Mouse (Mus musculus) embryonic facial prominence, embryonic 11.5 days (tissue): ENCODE measurements around the gene Ly6g6c. TPM values are rescaled to one million over a fixed set of nuclear protein-coding genes. Genes with fewer than 3 reads are reported as not detected.
"Not testable (repeated sequence)": the region's sequence is repeated elsewhere in the genome, so short reads cannot be mapped to it uniquely, and the experiment has no call there.

Experiments
- ATAC-seq: fragments of 200-750 bp; cut with Nextera tagmentation; replicated peaks from 2 replicates; pipeline ENCODE4 v1.8.0; 2017; ENCODE audit warnings: low read depth; ENCODE audit not compliant: insufficient number of reproducible peaks, low FRiP score, low TSS enrichment
- DNase-seq: peaks from one replicate; pipeline ENCODE4 v3.0.0-alpha.2; 2015; ENCODE audit warnings: low spot score
- H3K27ac ChIP-seq: fragments of 300-500 bp; sonication (generic); replicated peaks from 2 replicates; pipeline ENCODE4 v1.5.1; 2014; ENCODE audit warnings: mild to moderate bottlenecking, low read depth, low read length, control low read depth
- H3K27me3 ChIP-seq: fragments of 300-500 bp; sonication (generic); 2 replicates; pipeline ENCODE4 v1.6.1; 2014; ENCODE audit warnings: mild to moderate bottlenecking, low read length, moderate library complexity, mixed read lengths; ENCODE audit not compliant: control insufficient read depth, insufficient read depth
- H3K36me3 ChIP-seq: fragments of 300-500 bp; sonication (generic); replicated peaks from 2 replicates; pipeline ENCODE4 v1.6.1; 2014; ENCODE audit warnings: low read depth, mild to moderate bottlenecking, low read length, moderate library complexity, mixed read lengths; ENCODE audit not compliant: control insufficient read depth, insufficient read depth
- H3K4me1 ChIP-seq: fragments of 300-500 bp; sonication (generic); 2 replicates; pipeline ENCODE4 v1.6.1; 2014; ENCODE audit warnings: low read length, mixed read lengths; ENCODE audit not compliant: control insufficient read depth, insufficient read depth
- H3K4me2 ChIP-seq: fragments of 300-500 bp; sonication (generic); 2 replicates; pipeline ENCODE4 v1.6.1; 2014; ENCODE audit warnings: low read depth, mild to moderate bottlenecking, control low read depth, low read length, moderate library complexity
- H3K4me3 ChIP-seq: fragments of 300-500 bp; sonication (generic); 2 replicates; pipeline ENCODE4 v1.5.1; 2014; ENCODE audit warnings: low read depth, low read length, control low read depth
- H3K9ac ChIP-seq: fragments of 300-500 bp; sonication (generic); replicated peaks from 2 replicates; pipeline ENCODE4 v1.6.1; 2014; ENCODE audit warnings: mild to moderate bottlenecking, control low read depth, low read length
- H3K9me3 ChIP-seq: fragments of 300-500 bp; sonication (generic); replicated peaks from 2 replicates; pipeline ENCODE4 v1.6.1; 2016; ENCODE audit warnings: mild to moderate bottlenecking, low read length, inconsistent platforms, mixed read lengths; ENCODE audit not compliant: control insufficient read depth
- WGBS: fragments of 180-500 bp; shearing (Covaris S2); extraction: QIAGEN DNeasy Blood & Tissue Kit; methylation state at CpG from one replicate; pipeline ENCODE4 v1.1.7; 2014; 5-methylcytosine and 5-hydroxymethylcytosine counted together
- polyA plus RNA-seq: library from polyadenylated mRNA; unstranded; fragments of >200 nt; fragmentation: Nextera tagmentation; extraction: Ambion mirVana; gene quantifications from 2 replicates; pipeline ENCODE4 v1.2.1, GENCODE M21; 2014

The Ly6g6c gene
- polyA plus RNA-seq, 1 experiment from 2014 or later = not detected

DNA sequence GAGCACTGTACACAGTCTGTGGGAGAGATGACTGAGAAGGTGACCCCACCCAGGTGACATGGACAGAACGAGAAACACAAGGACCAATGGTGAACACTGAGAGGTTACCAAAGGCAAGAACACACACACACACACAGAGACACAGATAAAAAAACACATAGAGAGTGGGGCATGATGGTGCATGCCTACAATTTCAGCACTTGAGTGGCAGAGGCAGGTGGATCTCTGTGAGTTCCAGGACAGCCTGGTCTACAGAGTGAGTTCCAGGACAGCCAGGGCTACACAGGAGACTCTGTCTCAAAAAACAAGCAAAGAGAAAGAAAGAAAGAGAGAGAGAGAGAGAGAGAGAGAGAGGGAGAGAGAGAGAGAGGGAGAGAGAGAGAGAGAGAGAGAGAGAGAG, 31.5 kb upstream of the Ly6g6c start:
- not testable (repeated sequence) for H3K27me3 ChIP-seq, H3K4me1 ChIP-seq, ATAC-seq, H3K4me3 ChIP-seq, DNase-seq, H3K27ac ChIP-seq, H3K36me3 ChIP-seq, H3K4me2 ChIP-seq, H3K9ac ChIP-seq, H3K9me3 ChIP-seq
- WGBS = 78% methylated on average over 1 of the region's 1 CpGs

DNA sequence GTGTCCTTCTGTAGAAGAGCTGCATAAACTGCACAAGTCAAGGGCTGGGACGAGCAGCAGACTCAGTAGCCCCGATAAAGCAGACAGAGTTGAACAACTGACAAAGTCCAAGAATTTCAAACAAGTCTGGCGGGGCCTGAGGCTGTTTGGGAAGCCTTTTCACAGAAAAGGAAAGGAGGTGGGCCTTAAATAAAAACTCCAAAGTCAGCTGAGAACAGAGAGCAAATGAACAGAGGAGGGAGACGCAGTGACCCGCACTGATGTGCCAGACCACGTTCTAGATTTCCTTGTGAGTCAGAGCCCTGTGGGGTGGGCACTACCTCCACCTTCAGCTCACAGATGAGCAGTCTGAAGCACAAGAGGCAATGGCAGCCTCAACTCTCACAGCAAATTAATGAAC, 30.3 kb upstream of the Ly6g6c start:
- Histone ChIP-seq H3K36me3 (no peaks in the 10 kb centered on the region), H3K27ac (no peak overlapping the region), H3K4me3 (no peak overlapping the region), H3K9me3 (no peaks in the 10 kb centered on the region), H3K4me1 (no peaks in the 10 kb centered on the region), H3K4me2 (no peak overlapping the region), H3K27me3 (no peaks in the 10 kb centered on the region), H3K9ac (no peak overlapping the region)
- ATAC-seq (no peak), DNase-seq (no peak)
- WGBS = 62% methylated on average over 6 of the region's 6 CpGs

DNA sequence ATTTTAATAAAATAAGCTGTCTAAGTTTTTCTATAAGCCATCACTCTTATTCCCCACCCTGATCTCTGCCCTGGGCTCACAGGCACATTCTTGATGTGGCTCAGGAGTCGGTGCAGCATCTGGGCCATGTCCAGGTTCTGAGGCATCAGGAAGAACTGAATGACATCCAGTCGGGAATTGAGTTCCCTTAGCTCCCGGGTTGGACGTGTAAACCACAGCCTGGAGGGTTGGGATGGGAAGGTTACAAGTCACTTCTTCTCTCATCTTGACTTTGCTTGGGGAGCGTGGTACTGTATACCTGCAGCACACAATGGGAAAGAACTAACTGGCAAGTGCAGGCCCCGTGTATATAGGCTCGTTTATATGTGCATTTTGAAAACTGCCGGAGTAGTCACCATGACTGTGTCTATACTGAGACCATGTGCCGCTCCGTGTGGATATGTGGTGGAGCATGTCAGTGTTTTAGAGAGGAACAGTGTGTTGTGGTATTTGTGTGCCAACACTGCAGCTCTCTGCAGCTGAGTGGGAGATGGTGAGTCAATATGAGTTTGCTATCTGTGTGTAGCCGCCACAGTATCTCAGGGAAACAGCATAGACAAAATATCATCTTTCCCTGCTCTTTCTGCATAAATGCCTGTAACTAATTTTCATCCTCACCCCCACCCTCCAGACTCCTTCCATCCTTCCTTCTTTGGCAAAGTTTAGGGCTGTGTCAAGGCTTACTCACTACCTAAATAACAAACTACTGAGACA, 25.9 kb upstream of the Ly6g6c start:
- DNase-seq (no peak), ATAC-seq (no peak)
- H3K9me3 ChIP-seq = no peaks in the 10 kb centered on the region
- H3K4me1 ChIP-seq = no peaks in the 10 kb centered on the region
- H3K9ac ChIP-seq = no peak overlapping the region
- H3K4me2 ChIP-seq = no peak overlapping the region
- no peak overlapping the region for H3K4me3 ChIP-seq
- H3K27me3 ChIP-seq = no peaks in the 10 kb centered on the region
- H3K27ac ChIP-seq = no peak overlapping the region
- no peaks in the 10 kb centered on the region for H3K36me3 ChIP-seq
- WGBS = 87% methylated on average over 11 of the region's 11 CpGs

DNA sequence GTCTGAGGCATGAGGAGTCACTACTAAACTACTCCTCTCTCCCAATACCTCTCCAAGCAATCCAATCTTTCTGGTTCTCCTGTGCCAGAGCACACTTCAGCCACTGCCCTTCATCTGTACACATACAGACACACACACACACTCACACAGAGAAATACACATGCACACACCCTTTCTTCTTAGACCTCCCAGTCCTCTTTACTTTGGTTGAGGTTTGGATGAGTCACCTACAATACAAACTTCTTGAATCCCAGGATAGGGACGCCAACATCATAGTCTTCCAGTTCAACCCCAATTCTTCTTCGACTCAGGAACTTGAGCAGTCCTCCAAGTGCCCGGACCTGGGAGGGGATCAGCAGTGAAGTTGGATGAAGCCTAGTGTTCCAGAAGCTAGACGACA, 21.4 kb upstream of the Ly6g6c start:
- H3K4me2 ChIP-seq = no peak overlapping the region
- no peaks in the 10 kb centered on the region for H3K4me1 ChIP-seq
- H3K9me3 ChIP-seq = no peaks in the 10 kb centered on the region
- H3K27ac ChIP-seq = no peak overlapping the region
- ATAC-seq (no peak), DNase-seq (no peak)
- WGBS = 86% methylated on average over 4 of the region's 4 CpGs
- no peak overlapping the region for H3K4me3 ChIP-seq
- H3K9ac ChIP-seq = no peak overlapping the region
- no peaks in the 10 kb centered on the region for H3K27me3 ChIP-seq
- H3K36me3 ChIP-seq = no peaks in the 10 kb centered on the region

DNA sequence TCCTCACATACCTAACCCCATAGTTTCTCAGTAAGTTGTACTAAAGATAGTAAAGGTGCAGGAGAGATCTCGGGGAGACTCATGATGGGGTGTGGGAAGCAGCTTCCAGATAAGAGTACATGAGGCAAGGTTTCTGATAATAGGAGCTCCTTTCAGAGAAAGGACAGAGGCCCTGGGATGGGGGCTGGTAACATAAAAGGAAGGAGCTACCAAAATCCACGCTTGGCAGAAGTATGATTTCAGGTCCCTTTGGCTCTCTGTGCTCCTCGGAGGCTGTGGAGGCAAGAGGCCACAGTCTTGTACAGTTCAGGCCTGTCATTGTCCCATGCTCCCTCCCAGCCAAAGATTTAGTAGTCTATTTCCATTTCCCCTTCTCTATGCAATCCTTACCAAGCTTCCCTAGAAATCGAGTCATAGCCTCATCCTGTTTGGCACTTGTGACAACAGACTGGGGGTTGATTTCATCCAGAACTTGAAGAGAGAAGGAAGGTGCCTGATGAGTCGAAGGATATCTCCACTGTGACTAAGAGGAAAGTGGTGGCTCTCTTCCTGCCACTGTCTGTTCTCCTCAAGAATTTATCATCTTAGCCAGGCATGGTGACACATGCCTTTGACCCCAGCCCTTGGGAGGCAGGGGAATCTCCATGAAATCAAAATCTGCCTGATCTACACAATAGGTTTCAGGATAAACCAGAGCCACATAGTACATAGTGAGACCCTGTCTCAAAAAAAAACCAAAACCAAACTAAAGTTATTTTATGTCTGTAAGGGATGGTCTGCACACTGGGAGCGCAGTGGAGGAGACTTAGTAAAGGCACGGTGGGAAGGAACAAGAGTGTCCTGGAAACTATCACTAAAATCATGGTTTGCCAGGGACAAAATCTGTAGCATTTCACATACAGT, 20.0 kb upstream of the Ly6g6c start:
- no peak for ATAC-seq
- 92% methylated on average over 7 of the region's 7 CpGs for WGBS

DNA sequence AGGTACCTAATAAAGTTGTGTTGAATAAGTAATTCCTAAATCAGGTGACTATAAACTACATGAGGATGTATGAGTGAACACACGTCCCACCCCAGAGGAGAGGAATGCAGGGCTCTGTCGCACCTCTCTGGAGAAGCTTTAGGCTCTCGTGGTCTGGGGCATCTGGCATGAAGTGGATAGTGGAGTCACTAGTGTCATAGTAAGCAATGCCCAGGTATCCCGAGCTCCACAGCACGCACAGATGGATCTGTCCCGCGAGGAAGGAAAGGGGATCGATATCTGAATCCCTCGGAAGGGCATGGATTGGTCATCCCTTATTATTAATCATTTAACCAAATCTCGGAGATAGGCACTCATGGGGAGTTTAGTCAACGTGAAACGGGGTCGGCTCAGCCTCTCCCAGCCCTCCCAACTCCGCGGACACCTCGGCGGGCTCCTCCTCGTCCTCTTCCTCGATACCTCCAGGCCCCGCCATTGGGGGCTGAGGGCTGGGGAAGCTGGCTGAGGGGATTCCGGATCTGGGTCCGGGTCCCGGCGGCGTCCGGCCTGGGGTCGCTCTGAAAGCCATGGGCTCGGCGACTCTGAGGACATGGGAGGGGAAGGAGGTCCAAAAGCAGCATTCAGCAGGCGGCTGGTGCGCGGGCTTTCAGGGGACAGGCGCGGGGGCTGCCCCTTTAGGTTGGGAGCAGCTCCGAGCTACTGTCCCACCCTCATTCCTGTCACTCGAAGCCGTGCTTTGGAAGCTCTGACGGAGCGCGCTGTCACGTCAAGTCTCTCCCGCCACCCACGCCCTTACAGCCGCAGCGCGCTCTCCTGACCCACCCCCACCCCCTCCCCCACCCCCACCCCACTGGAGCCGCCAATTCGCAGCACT, 19.1 kb upstream of the Ly6g6c start:
- peak overlapping the region; percentile 48; the same call in 1 of the 2 replicates for H3K27ac ChIP-seq
- peak; percentile 71 for ATAC-seq
- H3K4me3 ChIP-seq = peak overlapping the region; percentile 41
- H3K27me3 ChIP-seq = no peaks in the 10 kb centered on the region
- H3K36me3 ChIP-seq = no peaks in the 10 kb centered on the region
- no peaks in the 10 kb centered on the region for H3K9me3 ChIP-seq
- peak overlapping the region; percentile 87 for H3K4me2 ChIP-seq
- no peak for DNase-seq
- WGBS = 7% methylated on average over 46 of the region's 48 CpGs
- no peaks in the 10 kb centered on the region; the same call in 1 of the 2 replicates for H3K4me1 ChIP-seq
- peak overlapping the region; percentile 80 for H3K9ac ChIP-seq

More for the DNA sequence above, 20.0 kb upstream of the Ly6g6c start:
- no peak for DNase-seq
- no peak overlapping the region for H3K27ac ChIP-seq
- no peaks in the 10 kb centered on the region for H3K36me3 ChIP-seq
- peak overlapping the region; percentile 41; the same call in 1 of the 2 replicates for H3K4me3 ChIP-seq
- no peak overlapping the region for H3K9ac ChIP-seq
- H3K4me2 ChIP-seq = peak overlapping the region; percentile 87; the same call in 1 of the 2 replicates
- no peaks in the 10 kb centered on the region for H3K9me3 ChIP-seq
- H3K4me1 ChIP-seq = no peaks in the 10 kb centered on the region; the same call in 1 of the 2 replicates
- H3K27me3 ChIP-seq = no peaks in the 10 kb centered on the region

DNA sequence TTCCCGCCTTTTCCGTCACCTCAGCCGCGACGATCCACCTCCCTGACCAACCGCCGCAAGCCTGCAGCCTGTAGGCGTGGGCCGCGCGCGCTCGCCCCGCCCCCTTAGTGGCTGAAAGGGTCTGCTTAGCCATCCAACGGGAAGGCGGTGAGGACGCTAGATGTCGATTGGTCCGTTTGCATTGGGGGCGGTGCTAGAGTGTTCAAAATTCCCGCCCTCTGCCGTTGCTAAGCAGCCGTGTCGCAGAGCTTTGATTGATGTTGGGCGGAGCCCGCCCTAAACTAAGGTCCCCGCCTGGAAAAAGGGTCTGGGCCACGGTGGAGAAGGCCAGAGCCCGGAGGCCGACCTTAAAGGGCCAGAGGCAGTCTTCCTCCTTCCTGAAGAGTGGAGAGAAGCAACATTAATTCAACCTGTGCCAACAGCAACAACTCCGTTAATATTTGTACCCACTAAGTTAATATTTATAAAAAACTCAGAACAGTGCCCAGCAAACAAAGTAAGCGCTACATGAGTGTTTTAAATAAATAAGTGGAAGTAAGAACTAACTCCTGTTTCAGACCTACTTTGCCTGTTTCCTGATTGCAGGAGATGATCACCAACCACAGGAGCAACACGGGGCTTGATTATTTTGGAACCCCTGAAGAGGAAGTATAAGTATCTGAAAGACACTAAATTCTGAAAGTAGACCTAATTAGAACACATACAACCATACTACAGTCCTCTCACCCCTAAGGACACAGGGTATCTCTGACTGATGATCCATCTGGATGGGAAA, 18.3 kb upstream of the Ly6g6c start, which contains the start of gene Msh5:
Gene Msh5 (minus strand): TSS at position 65 of the 775 bp plus-strand sequence.
- peak within 1 kb of the TSS; percentile 41 for H3K4me3 ChIP-seq
- H3K9me3 ChIP-seq = no peaks in the 10 kb centered on the region
- peak within 1 kb of the TSS; percentile 48; the same call in 1 of the 2 replicates for H3K27ac ChIP-seq
- H3K9ac ChIP-seq = peak within 1 kb of the TSS; percentile 80
- no peaks in the 10 kb centered on the region for H3K36me3 ChIP-seq
- no peaks in the 10 kb centered on the region; the same call in 1 of the 2 replicates for H3K4me1 ChIP-seq
- 3% methylated on average over 31 of the region's 33 CpGs for WGBS
- ATAC-seq (peak; percentile 97), DNase-seq (peak; percentile 100)
- H3K27me3 ChIP-seq = no peaks in the 10 kb centered on the region
- H3K4me2 ChIP-seq = peak within 1 kb of the TSS; percentile 87
